Comparison of ENCODE assay signal across 10 mouse cellular contexts in the genomic region with DNA sequence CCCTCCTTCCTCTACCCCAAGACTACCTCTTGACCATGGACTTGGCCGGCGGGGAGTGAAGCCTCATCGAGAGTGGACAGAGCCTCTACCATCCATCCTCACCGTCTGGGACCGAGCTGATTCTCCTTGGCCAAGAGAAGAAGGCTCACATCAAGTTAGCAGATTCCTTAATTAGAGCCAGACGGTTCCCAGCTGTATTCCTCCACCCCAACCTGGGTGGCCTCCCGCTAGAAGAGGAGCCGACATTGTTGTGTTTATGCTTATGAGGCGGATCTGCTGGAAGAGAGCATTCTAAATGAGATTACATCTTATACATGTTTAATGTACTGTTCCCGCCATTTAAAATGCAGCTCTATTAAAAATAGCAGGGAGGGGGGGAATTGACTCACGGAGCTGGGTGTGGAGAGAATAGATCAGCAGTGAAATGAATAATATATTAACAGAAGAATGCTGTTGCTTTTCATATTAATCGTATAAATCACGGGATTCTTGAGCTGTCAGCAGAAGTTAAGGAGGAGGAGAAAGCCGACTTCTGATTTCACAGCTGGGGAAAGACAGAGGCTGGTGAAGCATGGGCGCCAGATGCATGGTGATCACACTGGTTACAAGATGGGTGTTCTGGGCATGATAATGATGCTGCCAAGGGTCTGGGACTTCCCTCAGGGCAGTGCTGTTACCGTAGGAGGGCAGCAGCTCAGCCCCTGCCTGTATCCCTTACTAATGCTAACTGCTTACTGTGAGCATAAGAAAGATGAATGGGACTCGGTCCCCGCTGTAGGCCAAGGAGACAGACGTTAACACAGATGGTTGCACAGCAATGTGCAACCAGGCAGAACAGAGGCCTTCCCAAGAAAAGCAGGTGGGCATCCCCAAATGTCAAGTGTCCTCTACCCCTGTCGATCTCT. TPM values are rescaled to one million over a fixed set of nuclear protein-coding genes. Genes with fewer than 3 reads are reported as not detected.
A peak's percentile ranks its signal among the peaks of the same experiment; 100 is the strongest.
DNase-seq lines count a peak whose midpoint lies in the region; ATAC-seq and TF ChIP-seq lines count a peak whose summit lies in the region.
"Had no signal": no experiment of that assay in that cellular context is flagged by ENCODE, and none has a peak within 500 bp of the region (broad histone marks: within the 10 kb centered on the region; RNA-seq: fewer than 3 reads in every experiment).

No protein-coding gene starts in this region.

- peaks cover 14% of the 10 kb centered on the region for H3K4me1 ChIP-seq in forebrain, embryonic 13.5 days
- peaks cover 10% of the 10 kb centered on the region; the same call in 1 of the 2 replicates for H3K4me1 ChIP-seq in forebrain, embryonic 10.5 days
- H3K4me1 ChIP-seq in forebrain, postnatal 0 days (ENCODE audit: insufficient read depth) = peaks cover 8% of the 10 kb centered on the region; the same call in 1 of the 2 replicates
- H3K4me1 ChIP-seq in midbrain, embryonic 13.5 days (replicated peaks) = peaks cover 14% of the 10 kb centered on the region
- H3K4me1 ChIP-seq in lung, adult 2 months (ENCODE audit: control insufficient read depth, insufficient read depth, low read length) = no peaks in the 10 kb centered on the region

- WGBS in forebrain, embryonic 13.5 days = 45% methylated on average over 20 of the region's 20 CpGs
- WGBS in forebrain, embryonic 10.5 days = 74% methylated on average over 20 of the region's 20 CpGs
- WGBS in forebrain, postnatal 0 days = 24% methylated on average over 20 of the region's 20 CpGs
- WGBS in midbrain, embryonic 13.5 days = 35% methylated on average over 20 of the region's 20 CpGs
- 65% methylated on average over 20 of the region's 20 CpGs for WGBS in lung, adult 2 months

- no peak overlapping the region for H3K9ac ChIP-seq in forebrain, embryonic 13.5 days
- H3K9ac ChIP-seq in forebrain, postnatal 0 days = no peak overlapping the region
- H3K9ac ChIP-seq in midbrain, embryonic 13.5 days (replicated peaks) = no peak overlapping the region
- H3K9ac ChIP-seq: liver, postnatal 0 days had no signal

- no peaks in the 10 kb centered on the region for H3K27me3 ChIP-seq in forebrain, embryonic 13.5 days
- H3K27me3 ChIP-seq in forebrain, embryonic 10.5 days (ENCODE audit: poor library complexity, severe bottlenecking) = no peaks in the 10 kb centered on the region
- no peaks in the 10 kb centered on the region for H3K27me3 ChIP-seq in forebrain, postnatal 0 days (ENCODE audit: insufficient read depth, low read length)
- peaks cover 4% of the 10 kb centered on the region; the same call in 1 of the 2 replicates for H3K27me3 ChIP-seq in midbrain, embryonic 13.5 days

- no peak for TF ChIP-seq POLR2A in brain, embryonic 14.5 days (IDR thresholded peaks at IDR 0.05; ENCODE audit: borderline replicate concordance, extremely low read depth, insufficient read depth, insufficient read length, poor library complexity, severe bottlenecking)
- no peak for TF ChIP-seq POLR2A in lung, adult 2 months (IDR thresholded peaks at IDR 0.05; ENCODE audit: borderline replicate concordance, extremely low read depth, low read depth, low read length)

- H3K36me3 ChIP-seq in forebrain, embryonic 13.5 days (ENCODE audit: poor library complexity, severe bottlenecking) = no peaks in the 10 kb centered on the region
- H3K36me3 ChIP-seq in forebrain, embryonic 10.5 days (replicated peaks) = no peaks in the 10 kb centered on the region
- H3K36me3 ChIP-seq in forebrain, postnatal 0 days (ENCODE audit: insufficient read depth) = no peaks in the 10 kb centered on the region
- no peaks in the 10 kb centered on the region for H3K36me3 ChIP-seq in midbrain, embryonic 13.5 days

- no peak for DNase-seq in forebrain, embryonic 10.5 days (ENCODE audit: extremely low spot score, low spot score)
- DNase-seq in brain, embryonic 14.5 days (ENCODE audit: low read depth) = peak; percentile 84
- peak; percentile 68 for DNase-seq in forebrain, postnatal 0 days
- DNase-seq in ovary, postnatal 36 days (ENCODE audit: low spot score) = no peak
- DNase-seq in lung, postnatal 14 days = no peak
- DNase-seq in lung, adult 2 months = no peak
- DNase-seq: liver, postnatal 0 days; right cerebral cortex, adult 18-20 months had no signal

- peak; percentile 86 for ATAC-seq in forebrain, embryonic 13.5 days
- ATAC-seq in forebrain, postnatal 0 days = peak; percentile 76
- peak; percentile 81 for ATAC-seq in midbrain, embryonic 13.5 days
- ATAC-seq: liver, postnatal 0 days had no signal

- H3K4me2 ChIP-seq in forebrain, embryonic 13.5 days = peak overlapping the region; percentile 17; the same call in 1 of the 2 replicates
- H3K4me2 ChIP-seq in forebrain, postnatal 0 days (ENCODE audit: low read depth) = peak overlapping the region; percentile 23
- H3K4me2 ChIP-seq in midbrain, embryonic 13.5 days (replicated peaks) = peak overlapping the region; percentile 26

- TF ChIP-seq CTCF in brain, embryonic 14.5 days (IDR thresholded peaks at IDR 0.05; ENCODE audit: borderline replicate concordance, extremely low read depth, insufficient read depth, insufficient read length) = no peak
- no peak for TF ChIP-seq CTCF in forebrain, postnatal 0 days (IDR thresholded peaks at IDR 0.05; ENCODE audit: low read depth)
- TF ChIP-seq CTCF in lung, adult 2 months (IDR thresholded peaks at IDR 0.05; ENCODE audit: insufficient read depth, low read length) = no peak

- no peaks in the 10 kb centered on the region for H3K9me3 ChIP-seq in forebrain, embryonic 13.5 days (replicated peaks)
- 0 out of 2 replicates have a peak, but pooled peaks cover 2% of the 10 kb centered on the region for H3K9me3 ChIP-seq in forebrain, embryonic 10.5 days
- H3K9me3 ChIP-seq in forebrain, postnatal 0 days (ENCODE audit: low read length) = no peaks in the 10 kb centered on the region
- 0 out of 2 replicates have a peak, but pooled peaks cover 7% of the 10 kb centered on the region for H3K9me3 ChIP-seq in midbrain, embryonic 13.5 days

- H3K27ac ChIP-seq in forebrain, embryonic 13.5 days = peak overlapping the region; percentile 76
- no peak overlapping the region for H3K27ac ChIP-seq in forebrain, embryonic 10.5 days
- peak overlapping the region; percentile 64 for H3K27ac ChIP-seq in forebrain, postnatal 0 days (ENCODE audit: low read depth, low read length)
- H3K27ac ChIP-seq in midbrain, embryonic 13.5 days = peak overlapping the region; percentile 64

- no peak overlapping the region for H3K4me3 ChIP-seq in forebrain, embryonic 13.5 days
- no peak overlapping the region for H3K4me3 ChIP-seq in forebrain, embryonic 10.5 days
- no peak overlapping the region for H3K4me3 ChIP-seq in forebrain, postnatal 0 days (ENCODE audit: low read depth, low read length)
- no peak overlapping the region for H3K4me3 ChIP-seq in midbrain, embryonic 13.5 days (replicated peaks)
- H3K4me3 ChIP-seq in lung, adult 2 months (replicated peaks; ENCODE audit: extremely low read depth, low read depth, low read length) = no peak overlapping the region

RNA-seq across cellular contexts. Expression of a gene that starts 57.9 kb away (rescaled TPM):
- polyA plus RNA-seq in forebrain, embryonic 13.5 days (2015; fragmentation: Nextera tagmentation; extraction: Ambion mirVana) = 79.2 and 94.8 TPM in 2 replicates
- 1.4 and 2.0 TPM in 2 replicates for polyA plus RNA-seq in forebrain, embryonic 10.5 days (2016; fragmentation: Nextera tagmentation; extraction: Ambion mirVana)
- 229 and 307 TPM in 2 replicates for polyA plus RNA-seq in brain, embryonic 14.5 days (2012; rRNA removed)
- total RNA-seq in forebrain, postnatal 0 days (2014; rRNA removed) = 164 and 262 TPM in 2 replicates
- polyA plus RNA-seq in forebrain, postnatal 0 days (2015; fragmentation: Nextera tagmentation; extraction: Ambion mirVana) = 175 and 379 TPM in 2 replicates
- polyA plus RNA-seq in midbrain, embryonic 13.5 days (2015; fragmentation: Nextera tagmentation; extraction: Ambion mirVana) = 202 and 235 TPM in 2 replicates
- polyA plus RNA-seq in lung, adult 2 months (2012; rRNA removed) = 0.14 and 0.22 TPM in 2 replicates

Comparison
In these comparisons a context has a peak if more than half of its experiments do, and no peak if none do; other contexts are left out.
1. DNase-seq: peak in brain, embryonic 14.5 days (single experiment) and forebrain, postnatal 0 days (single experiment); none in forebrain, embryonic 10.5 days (single experiment), ovary, postnatal 36 days (single experiment), lung, postnatal 14 days (single experiment) and lung, adult 2 months (single experiment).
2. RNA of a gene that starts 57.9 kb away (polyA plus RNA-seq): 175 to 379 TPM in forebrain, postnatal 0 days, 229 to 307 TPM in brain, embryonic 14.5 days, 202 to 235 TPM in midbrain, embryonic 13.5 days and 79.2 to 94.8 TPM in forebrain, embryonic 13.5 days; 1.4 to 2.0 TPM in forebrain, embryonic 10.5 days and 0.14 to 0.22 TPM in lung, adult 2 months; every median in the first group is over 10 times any median in the second.
3. Peak in every context shown above with its lines, with median percentiles within 50 percentile points of each other: ATAC-seq and H3K4me2 ChIP-seq.